Mouse (Mus musculus) embryo, embryonic 10 days (tissue): ENCODE data around the gene Olfr1020.

Experiments used
- DNase-seq: peaks from one replicate; pipeline ENCODE4 v3.0.0-alpha.2; 2015; ENCODE audit warnings: low spot score

The Olfr1020 gene

DNA sequence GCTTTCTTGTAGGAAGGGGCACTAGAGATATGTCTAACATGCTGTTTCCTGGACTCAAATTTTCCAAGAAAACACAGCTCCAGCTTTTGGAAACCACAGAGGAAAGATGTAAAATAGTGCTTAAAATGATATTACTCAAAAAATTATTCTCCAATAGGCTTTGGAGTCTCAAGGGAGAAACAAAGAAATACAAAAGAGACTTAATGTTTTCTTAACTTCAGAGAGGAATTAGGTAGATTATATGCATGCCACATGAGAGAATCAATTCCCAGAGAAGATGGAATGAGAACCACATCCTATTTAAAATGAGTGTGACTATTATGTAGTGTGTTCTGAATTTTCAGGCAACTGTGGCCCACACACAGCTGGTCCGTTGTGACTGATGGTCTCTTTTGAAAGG lies at the start of gene Olfr1020:
Olfr1020 (plus strand) TSS at position 301 of the 400 bp plus-strand sequence.
- DNase-seq, result no peak

DNA sequence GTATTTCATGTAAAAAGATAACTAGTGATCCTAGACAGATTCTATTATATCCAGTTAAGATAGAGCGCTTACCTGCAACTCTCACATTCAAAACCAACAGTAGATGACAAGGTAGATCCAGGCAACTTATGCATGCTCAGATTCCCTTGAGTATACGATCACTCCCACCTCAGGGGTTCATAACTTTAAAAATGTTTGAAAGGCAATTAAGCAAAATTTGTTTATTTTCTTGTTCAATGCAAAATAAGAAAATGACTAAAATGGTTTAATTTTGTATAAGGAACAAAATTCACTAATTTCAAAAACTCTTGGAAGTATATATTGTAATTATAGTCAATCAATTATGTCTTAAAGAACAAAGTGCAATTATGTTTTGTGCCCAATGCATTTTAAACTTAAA lies 44.4 kb upstream of the Olfr1020 start, which contains the start of gene Olfr1016:
Olfr1016 (minus strand) TSS at position 101 of the 400 bp plus-strand sequence.
- DNase-seq, result no peak

DNA sequence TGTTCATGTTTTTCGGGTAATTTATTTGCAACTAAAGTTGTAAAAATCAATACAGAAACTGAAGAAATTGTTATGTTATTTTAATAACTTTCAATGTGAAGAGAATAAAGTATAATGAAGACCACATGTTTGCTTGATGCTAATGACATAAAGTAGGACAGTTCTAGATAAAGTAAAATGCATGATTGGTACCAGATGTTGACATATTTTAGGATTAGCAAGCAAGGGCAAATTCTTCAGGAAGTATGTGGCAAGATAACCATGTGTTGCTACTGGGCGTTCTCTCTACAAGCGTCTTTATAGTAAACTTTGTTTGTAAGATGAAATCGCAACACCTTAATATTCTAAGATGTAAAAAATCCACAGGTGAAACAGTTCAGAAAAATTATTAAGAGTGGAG lies 42.3 kb upstream of the Olfr1020 start:
- DNase-seq, result peak; percentile 28

DNA sequence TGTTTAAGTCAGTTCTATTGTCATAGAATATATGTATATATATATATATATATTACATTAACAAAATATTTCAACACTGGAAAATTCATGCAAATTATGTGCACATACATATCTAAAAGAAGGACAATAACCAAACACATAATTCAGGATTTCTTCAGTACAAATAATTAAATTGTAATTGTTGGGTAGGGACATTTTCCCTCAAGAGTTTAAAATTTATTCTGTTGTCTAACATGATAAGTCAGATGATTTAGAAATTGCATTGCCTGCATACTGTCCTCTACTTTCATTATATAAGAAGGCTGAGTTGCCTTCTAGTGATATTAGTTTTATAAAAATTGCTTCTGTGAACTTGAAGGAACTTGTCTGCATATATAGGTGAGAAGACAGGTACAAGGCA lies 28.7 kb upstream of the Olfr1020 start, which contains the start of gene Olfr1018:
Olfr1018 (plus strand) TSS at position 301 of the 400 bp plus-strand sequence.
- DNase-seq, result no peak

DNA sequence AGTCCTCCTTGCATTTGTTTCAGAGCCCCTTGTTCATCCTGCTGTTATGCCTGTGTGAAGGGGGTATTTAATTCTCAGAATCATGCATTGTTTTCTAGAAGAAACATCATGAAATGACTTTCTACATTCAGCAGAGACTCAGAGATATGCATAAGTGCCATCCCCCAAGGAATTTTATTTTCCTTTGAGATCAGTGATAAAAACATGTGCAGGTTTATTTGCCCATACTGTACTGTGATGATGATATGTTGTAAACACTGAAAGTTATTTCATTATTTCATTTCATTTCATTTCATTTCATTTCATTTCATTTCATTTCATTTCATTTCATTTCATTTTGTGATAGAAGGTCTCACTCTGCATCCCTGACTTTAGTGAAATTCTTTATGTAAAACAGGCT lies 1.4 kb upstream of the Olfr1020 start, which contains the start of gene Olfr1019:
Olfr1019 (minus strand) TSS at position 101 of the 400 bp plus-strand sequence.
- no peak for DNase-seq

DNA sequence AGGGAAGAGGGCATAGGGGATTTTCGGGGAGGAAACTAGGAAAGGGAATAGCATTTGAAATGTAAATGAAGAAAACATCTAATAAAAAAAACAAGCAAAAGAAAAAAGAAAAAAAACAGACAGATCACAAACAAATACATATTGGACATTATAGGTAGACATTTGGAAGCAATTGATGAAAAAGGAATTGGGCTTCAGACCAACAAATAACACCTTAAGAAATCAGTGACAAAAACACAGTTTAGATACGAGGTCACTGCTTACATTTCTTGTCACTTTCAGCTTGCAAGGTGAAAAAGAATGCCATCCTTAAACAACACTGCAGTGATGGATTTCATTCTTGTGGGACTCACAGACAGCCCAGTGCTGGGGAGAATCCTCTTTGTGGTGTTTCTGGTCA lies 21.5 kb downstream of the Olfr1020 start, which contains the start of gene Olfr1022:
Olfr1022 (plus strand) TSS at position 301 of the 400 bp plus-strand sequence.
- DNase-seq, result no peak

DNA sequence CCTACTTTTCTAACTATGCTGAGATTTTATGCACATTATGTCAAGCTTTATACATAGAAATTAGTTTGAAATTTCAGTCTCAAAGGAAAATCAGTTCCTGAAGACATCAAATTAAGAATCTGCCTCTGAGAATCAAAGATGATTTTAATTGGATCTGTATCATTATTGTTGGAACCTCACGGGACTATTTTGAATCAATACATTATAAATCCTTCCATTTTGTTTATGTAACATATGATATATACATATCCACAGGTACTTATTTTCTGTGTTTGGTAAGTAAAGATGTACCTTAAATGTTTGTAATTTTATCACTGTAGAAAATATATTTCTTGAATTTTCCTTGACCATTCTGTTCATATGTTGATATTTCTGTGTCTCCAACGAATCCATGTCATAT lies 38.5 kb downstream of the Olfr1020 start, which contains the start of gene Olfr1023:
Olfr1023 (plus strand) TSS at position 301 of the 400 bp plus-strand sequence.
- DNase-seq, result no peak
